Mouse (Mus musculus): Measurements from ENCODE around the gene Hs2st1. TPM values are rescaled to one million over a fixed set of nuclear protein-coding genes. Genes with fewer than 3 reads are reported as not detected.

Hs2st1 gene
- polyA plus RNA-seq, 1 experiment from 2014 or later = 6.1 TPM

DNA sequence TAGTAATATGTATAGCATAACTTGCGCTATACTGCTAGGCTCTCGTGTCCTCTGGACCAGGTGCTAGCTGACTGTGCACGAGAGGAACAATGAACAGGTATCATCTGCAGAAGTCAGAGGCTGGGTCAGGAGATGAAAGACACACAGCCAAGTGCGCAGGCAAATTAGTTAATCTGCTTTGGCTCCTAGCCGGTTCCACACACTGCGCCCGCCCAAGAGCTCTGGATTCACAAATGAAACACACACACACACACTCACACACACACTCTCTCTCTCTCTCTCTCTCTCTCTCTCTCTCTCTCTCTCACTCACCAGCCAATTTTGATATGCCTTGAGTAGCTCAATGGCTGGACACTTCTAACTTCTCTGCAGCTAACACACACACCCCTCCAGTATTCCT, 42.1 kb downstream of the Hs2st1 start:
- H3K4me2 ChIP-seq = no peak overlapping the region
- no peak overlapping the region for H3K4me3 ChIP-seq
- no peaks in the 10 kb centered on the region for H3K27me3 ChIP-seq
- no peak overlapping the region for H3K9ac ChIP-seq
- no peaks in the 10 kb centered on the region for H3K9me3 ChIP-seq (replicated peaks)
- no peak overlapping the region for H3K27ac ChIP-seq
- 70% methylated on average over 7 of the region's 7 CpGs for WGBS
- no peak for ATAC-seq (replicated peaks; ENCODE audit: insufficient number of reproducible peaks, insufficient read depth, low FRiP score, low read depth)
- H3K4me1 ChIP-seq (replicated peaks) = peaks cover 10% of the 10 kb centered on the region; the same call in 1 of the 2 replicates
- no peaks in the 10 kb centered on the region for H3K36me3 ChIP-seq

GRCm38 (mm10) chr3:144519581-144520272, 50.3 kb downstream of the Hs2st1 start:
- Histone ChIP-seq H3K27ac (no peak overlapping the region), H3K27me3 (no peaks in the 10 kb centered on the region), H3K4me2 (no peak overlapping the region), H3K4me1 (replicated peaks) (no peaks in the 10 kb centered on the region), H3K36me3 (no peaks in the 10 kb centered on the region), H3K9ac (no peak overlapping the region), H3K4me3 (no peak overlapping the region), H3K9me3 (replicated peaks) (no peaks in the 10 kb centered on the region)
- 63% methylated on average over 10 of the region's 10 CpGs for WGBS
- ATAC-seq (replicated peaks; ENCODE audit: insufficient number of reproducible peaks, insufficient read depth, low FRiP score, low read depth) = no peak

DNA sequence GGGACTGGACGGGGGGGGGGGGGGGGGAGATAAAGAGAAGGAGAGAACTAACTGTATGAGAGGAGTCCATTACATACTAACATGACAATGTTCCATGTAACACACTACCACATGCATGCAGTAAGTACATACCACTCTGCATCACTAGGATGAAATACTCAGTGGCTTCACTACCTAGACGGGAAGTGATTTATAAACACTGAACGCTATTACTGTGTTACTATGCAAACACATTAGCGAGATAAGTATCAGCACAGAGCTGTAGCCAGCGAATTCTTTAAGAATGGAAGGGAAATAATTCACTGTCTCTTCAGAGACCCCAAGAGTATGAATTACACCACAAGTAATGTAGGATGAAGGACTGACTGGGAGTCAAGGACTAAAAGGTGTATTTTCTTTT, 51.1 kb downstream of the Hs2st1 start:
- WGBS = 61% methylated on average over 5 of the region's 5 CpGs

DNA sequence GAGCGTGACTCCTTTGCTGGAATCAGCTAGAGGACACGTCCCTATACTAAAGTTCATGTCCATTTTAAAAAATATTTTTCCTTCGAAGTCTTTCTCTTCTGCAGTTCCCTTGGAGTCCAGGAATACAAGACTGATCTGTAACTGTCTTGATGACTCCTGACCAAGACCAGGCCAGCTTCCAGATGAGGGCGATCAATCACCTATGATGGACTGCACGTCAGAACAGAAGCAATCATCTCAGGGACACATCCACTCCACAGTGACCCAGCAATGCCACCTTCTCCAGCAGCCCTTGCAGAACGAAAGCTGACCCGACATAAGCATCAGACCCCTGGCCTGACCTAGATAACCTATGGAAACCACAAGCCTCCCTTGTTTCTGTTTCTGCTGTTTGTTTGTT, 54.7 kb downstream of the Hs2st1 start:
- no peak overlapping the region for H3K27ac ChIP-seq
- no peak overlapping the region for H3K9ac ChIP-seq
- ATAC-seq (replicated peaks; ENCODE audit: insufficient number of reproducible peaks, insufficient read depth, low FRiP score, low read depth) = no peak
- 73% methylated on average over 7 of the region's 7 CpGs for WGBS
- no peak overlapping the region for H3K4me3 ChIP-seq
- 0 out of 2 replicates have a peak, but pooled peaks cover 3% of the 10 kb centered on the region for H3K4me1 ChIP-seq (replicated peaks)
- H3K36me3 ChIP-seq = no peaks in the 10 kb centered on the region
- no peaks in the 10 kb centered on the region for H3K27me3 ChIP-seq
- H3K4me2 ChIP-seq = no peak overlapping the region
- H3K9me3 ChIP-seq (replicated peaks) = no peaks in the 10 kb centered on the region

More for the DNA sequence above, 51.1 kb downstream of the Hs2st1 start:
- no peak overlapping the region for H3K27ac ChIP-seq
- H3K9me3 ChIP-seq (replicated peaks) = no peaks in the 10 kb centered on the region
- no peak overlapping the region for H3K9ac ChIP-seq
- H3K4me1 ChIP-seq (replicated peaks) = no peaks in the 10 kb centered on the region
- H3K36me3 ChIP-seq = no peaks in the 10 kb centered on the region
- no peak for ATAC-seq (replicated peaks; ENCODE audit: insufficient number of reproducible peaks, insufficient read depth, low FRiP score, low read depth)
- H3K4me3 ChIP-seq = no peak overlapping the region
- H3K27me3 ChIP-seq = no peaks in the 10 kb centered on the region
- H3K4me2 ChIP-seq = no peak overlapping the region

- WGBS = 74% methylated on average over 10 of the region's 10 CpGs
Observed at GRCm38 (mm10) chr3:144514122-144514505, 55.9 kb downstream of the Hs2st1 start.

DNA sequence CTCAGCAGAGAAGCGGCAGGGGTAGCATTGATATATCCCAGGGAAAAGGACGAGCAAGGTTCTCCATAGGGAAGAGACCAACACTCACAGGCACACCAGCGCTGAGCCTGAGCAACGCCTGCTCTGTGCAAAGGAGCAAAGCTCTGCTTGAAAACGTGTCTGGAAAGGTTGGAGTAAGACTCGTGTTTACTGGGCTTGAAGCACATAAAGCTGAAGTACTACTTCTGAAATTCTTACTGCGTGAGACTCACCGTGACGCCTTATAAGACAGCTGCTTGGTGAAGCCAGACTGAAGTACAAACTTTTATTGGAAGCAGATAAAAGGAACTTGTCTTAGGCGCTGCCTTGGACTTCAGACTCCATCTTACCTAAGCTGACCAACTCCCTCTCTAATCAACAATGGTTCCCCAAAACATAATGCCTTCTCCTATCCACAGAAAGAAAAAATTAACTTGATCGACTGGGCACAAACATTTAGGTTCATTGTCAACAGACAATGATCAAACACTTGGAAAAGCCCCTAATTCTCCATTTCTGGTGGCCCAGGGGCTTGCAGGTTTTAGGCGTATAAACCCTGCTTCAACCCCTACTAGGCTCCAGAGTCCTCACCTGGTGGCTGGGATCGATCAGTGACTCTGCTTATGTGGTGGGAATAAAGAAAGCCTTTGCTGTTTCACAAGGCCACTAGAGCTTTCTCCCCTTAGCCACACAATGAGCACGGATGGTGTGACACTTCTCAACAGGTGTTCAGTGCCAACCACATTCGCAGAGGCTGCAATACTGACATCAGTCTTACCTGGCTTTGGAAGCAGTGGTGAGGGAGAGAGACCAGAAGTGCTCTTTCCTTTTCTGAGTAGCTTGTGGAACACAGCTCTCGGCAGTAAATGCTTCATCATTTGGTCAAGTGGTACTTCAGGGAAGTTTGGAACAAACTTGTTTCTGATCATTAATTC, 56.5 kb downstream of the Hs2st1 start:
- no peaks in the 10 kb centered on the region for H3K27me3 ChIP-seq
- no peak overlapping the region for H3K9ac ChIP-seq
- no peaks in the 10 kb centered on the region for H3K36me3 ChIP-seq
- 83% methylated on average over 16 of the region's 16 CpGs for WGBS
- no peak overlapping the region for H3K4me3 ChIP-seq
- H3K4me2 ChIP-seq = no peak overlapping the region
- H3K27ac ChIP-seq = no peak overlapping the region
- H3K9me3 ChIP-seq (replicated peaks) = no peaks in the 10 kb centered on the region
- ATAC-seq (replicated peaks; ENCODE audit: insufficient number of reproducible peaks, insufficient read depth, low FRiP score, low read depth) = no peak
- 0 out of 2 replicates have a peak, but pooled peaks cover 3% of the 10 kb centered on the region for H3K4me1 ChIP-seq (replicated peaks)

More at GRCm38 (mm10) chr3:144514122-144514505, 55.9 kb downstream of the Hs2st1 start:
- Histone ChIP-seq H3K4me2 (no peak overlapping the region), H3K27ac (no peak overlapping the region), H3K36me3 (no peaks in the 10 kb centered on the region), H3K4me3 (no peak overlapping the region), H3K9me3 (replicated peaks) (no peaks in the 10 kb centered on the region), H3K27me3 (no peaks in the 10 kb centered on the region), H3K4me1 (replicated peaks) (0 out of 2 replicates have a peak, but pooled peaks cover 3% of the 10 kb centered on the region), H3K9ac (no peak overlapping the region)
- ATAC-seq (replicated peaks; ENCODE audit: insufficient number of reproducible peaks, insufficient read depth, low FRiP score, low read depth) = no peak

GRCm38 (mm10) chr3:144510724-144511123, 59.3 kb downstream of the Hs2st1 start:
- Histone ChIP-seq H3K27me3 (no peaks in the 10 kb centered on the region), H3K4me2 (no peak overlapping the region), H3K36me3 (no peaks in the 10 kb centered on the region), H3K4me1 (replicated peaks) (peaks cover 14% of the 10 kb centered on the region), H3K27ac (no peak overlapping the region), H3K4me3 (no peak overlapping the region), H3K9me3 (replicated peaks) (no peaks in the 10 kb centered on the region), H3K9ac (no peak overlapping the region)
- WGBS = 82% methylated on average over 3 of the region's 3 CpGs
- no peak for ATAC-seq (replicated peaks; ENCODE audit: insufficient number of reproducible peaks, insufficient read depth, low FRiP score, low read depth)

- no peaks in the 10 kb centered on the region for H3K27me3 ChIP-seq
- no peak overlapping the region for H3K4me3 ChIP-seq
- no peaks in the 10 kb centered on the region for H3K36me3 ChIP-seq
- peaks cover 17% of the 10 kb centered on the region for H3K4me1 ChIP-seq (replicated peaks)
- H3K9me3 ChIP-seq (replicated peaks) = no peaks in the 10 kb centered on the region
- H3K27ac ChIP-seq = no peak overlapping the region
- no peak for ATAC-seq (replicated peaks; ENCODE audit: insufficient number of reproducible peaks, insufficient read depth, low FRiP score, low read depth)
- 91% methylated on average over 4 of the region's 4 CpGs for WGBS
- no peak overlapping the region for H3K4me2 ChIP-seq
- no peak overlapping the region for H3K9ac ChIP-seq
Observed at GRCm38 (mm10) chr3:144508342-144508741, 61.6 kb downstream of the Hs2st1 start.

GRCm38 (mm10) chr3:144507885-144508284, 62.1 kb downstream of the Hs2st1 start:
- 51% methylated on average over 5 of the region's 5 CpGs for WGBS
- Histone ChIP-seq H3K27me3 (no peaks in the 10 kb centered on the region), H3K27ac (no peak overlapping the region), H3K9me3 (replicated peaks) (no peaks in the 10 kb centered on the region), H3K4me2 (no peak overlapping the region), H3K9ac (no peak overlapping the region), H3K36me3 (no peaks in the 10 kb centered on the region), H3K4me3 (no peak overlapping the region), H3K4me1 (replicated peaks) (peaks cover 17% of the 10 kb centered on the region)
- no peak for ATAC-seq (replicated peaks; ENCODE audit: insufficient number of reproducible peaks, insufficient read depth, low FRiP score, low read depth)

DNA sequence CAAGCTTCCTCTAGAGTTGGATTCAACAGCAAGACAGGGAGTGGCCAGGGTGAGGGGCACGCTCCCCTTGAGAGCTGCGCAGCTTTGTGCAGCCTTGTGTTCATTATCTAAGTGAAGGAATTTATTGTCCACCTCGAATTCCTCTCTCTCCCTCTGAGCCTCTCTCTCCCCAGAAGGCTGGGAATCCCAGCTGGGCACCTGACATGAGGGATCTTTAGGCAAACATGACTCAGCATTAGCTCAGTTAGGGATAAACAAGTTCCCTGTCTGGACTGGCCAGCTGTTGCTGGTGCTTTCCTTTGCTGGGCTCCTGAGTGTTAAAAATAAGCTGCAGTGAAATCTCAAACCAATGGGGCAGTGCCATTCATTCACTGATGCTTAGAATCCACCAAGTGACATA, 63.8 kb downstream of the Hs2st1 start:
- Histone ChIP-seq H3K4me3 (no peak overlapping the region), H3K4me1 (replicated peaks) (peaks cover 17% of the 10 kb centered on the region), H3K27me3 (no peaks in the 10 kb centered on the region), H3K9me3 (replicated peaks) (no peaks in the 10 kb centered on the region), H3K36me3 (no peaks in the 10 kb centered on the region), H3K4me2 (peak overlapping the region; percentile 14; the same call in 1 of the 2 replicates), H3K27ac (peak overlapping the region; percentile 10; the same call in 1 of the 2 replicates), H3K9ac (no peak overlapping the region)
- 12% methylated on average over 3 of the region's 3 CpGs for WGBS
- peak; percentile 54; the same call in 1 of the 2 replicates for ATAC-seq (replicated peaks; ENCODE audit: insufficient number of reproducible peaks, insufficient read depth, low FRiP score, low read depth)

- H3K27ac ChIP-seq = no peak overlapping the region
- no peaks in the 10 kb centered on the region for H3K36me3 ChIP-seq
- no peaks in the 10 kb centered on the region for H3K9me3 ChIP-seq (replicated peaks)
- H3K4me3 ChIP-seq = no peak overlapping the region
- H3K4me2 ChIP-seq = no peak overlapping the region
- no peak for ATAC-seq (replicated peaks; ENCODE audit: insufficient number of reproducible peaks, insufficient read depth, low FRiP score, low read depth)
- 65% methylated on average over 7 of the region's 7 CpGs for WGBS
- H3K27me3 ChIP-seq = no peaks in the 10 kb centered on the region
- H3K9ac ChIP-seq = no peak overlapping the region
- H3K4me1 ChIP-seq (replicated peaks) = peaks cover 22% of the 10 kb centered on the region
Observed at GRCm38 (mm10) chr3:144501930-144502329, 68.1 kb downstream of the Hs2st1 start.
